Mouse (Mus musculus): Measurements from ENCODE around the gene Taar7a.

The Taar7a gene

DNA sequence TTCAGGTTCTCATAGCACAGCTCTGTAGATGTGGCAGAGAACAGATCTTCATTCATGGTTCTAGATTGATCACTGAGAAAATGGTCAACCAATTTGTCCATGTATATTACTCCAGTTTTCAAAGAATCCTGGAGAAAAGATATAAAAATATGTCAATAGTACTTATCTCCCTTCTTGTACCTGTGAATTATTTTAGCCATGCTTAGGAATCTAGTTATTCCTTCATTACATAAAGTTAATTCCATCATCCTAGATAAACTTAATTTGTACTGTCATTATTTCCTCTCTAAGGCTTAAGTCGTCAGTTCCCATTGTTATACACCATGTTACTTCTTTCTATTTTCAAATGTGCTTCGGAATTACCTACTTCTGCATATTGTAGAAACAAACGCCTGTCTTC lies at the start of gene Taar7a:
Gene Taar7a (minus strand): TSS at position 101 of the 400 bp plus-strand sequence.
- DNase-seq = no peak

DNA sequence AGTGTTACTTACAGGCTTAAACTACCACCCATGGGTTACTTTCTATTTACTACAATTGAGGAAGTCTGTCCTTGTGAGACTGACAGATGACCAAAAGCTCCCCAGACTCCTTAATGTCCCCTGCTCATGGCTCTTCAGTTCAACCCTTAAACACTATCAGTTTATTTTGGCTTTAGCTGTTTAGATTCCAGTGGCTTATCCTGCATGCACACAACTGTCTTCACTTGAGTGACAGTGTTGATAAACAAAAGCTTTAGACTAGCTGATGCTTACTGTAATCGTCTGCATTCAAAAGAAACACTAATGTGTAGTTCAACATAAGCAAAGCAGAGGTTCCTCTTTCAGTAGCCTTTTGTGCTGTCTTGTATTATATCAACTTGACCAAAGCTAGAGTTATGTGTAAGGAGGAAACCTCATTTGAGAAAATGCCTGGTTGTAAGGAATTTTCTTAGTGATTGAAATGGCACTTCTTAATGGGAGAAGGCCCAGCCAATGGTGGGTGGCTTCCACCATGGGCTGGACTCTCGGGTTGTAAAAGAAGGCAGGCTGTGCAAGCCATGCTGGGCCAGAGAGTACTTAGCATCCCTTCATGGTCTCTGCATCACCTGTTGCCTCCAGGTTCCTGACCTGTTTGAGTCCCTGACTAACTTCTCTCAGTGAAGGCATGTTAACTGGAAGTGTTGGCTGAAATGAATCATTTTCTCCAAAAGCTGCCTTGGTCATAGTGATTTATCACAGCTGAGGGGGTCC lies 47.0 kb upstream of the Taar7a start:
- no peak for DNase-seq

DNA sequence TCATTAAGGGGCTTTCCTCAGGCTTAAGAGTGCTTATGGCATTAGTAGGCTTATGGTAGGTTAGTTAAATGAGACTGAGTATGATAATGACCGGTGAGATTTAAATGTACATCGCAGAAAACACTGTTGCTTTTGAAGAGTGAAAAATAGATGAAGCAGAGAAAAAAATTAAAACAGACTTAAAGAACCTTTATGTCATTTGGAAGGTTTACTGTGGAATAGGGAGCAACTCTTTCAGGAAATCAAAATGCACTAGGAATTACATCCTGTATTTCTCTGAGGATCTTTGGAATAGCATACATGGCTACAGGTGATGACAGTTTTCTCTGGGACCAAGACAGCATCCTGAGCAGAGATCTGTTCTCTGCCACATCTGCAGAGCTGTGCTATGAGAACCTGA lies 44.0 kb upstream of the Taar7a start, which contains the start of gene Taar7e:
Gene Taar7e (plus strand): TSS at position 301 of the 400 bp plus-strand sequence.
- no peak for DNase-seq

DNA sequence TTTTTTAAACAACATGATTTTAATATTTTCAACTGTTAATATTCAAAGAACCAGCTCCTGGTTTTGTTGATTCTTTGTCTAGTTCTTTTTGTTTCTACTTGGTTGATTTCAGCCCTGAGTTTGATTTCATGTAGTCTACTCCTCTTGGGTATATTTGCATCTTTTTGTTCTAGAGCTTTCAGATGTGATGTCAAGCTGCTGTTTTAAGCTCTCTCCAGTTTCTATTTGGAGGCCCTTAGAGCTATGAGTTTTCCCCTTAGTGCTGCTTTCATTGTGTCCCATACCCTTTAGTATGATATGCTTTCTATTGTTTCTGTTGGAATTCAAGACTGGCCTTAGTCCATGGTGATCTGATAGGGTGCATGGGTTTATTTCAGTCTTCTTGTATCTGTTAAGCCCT lies 38.1 kb upstream of the Taar7a start:
- DNase-seq = no peak

DNA sequence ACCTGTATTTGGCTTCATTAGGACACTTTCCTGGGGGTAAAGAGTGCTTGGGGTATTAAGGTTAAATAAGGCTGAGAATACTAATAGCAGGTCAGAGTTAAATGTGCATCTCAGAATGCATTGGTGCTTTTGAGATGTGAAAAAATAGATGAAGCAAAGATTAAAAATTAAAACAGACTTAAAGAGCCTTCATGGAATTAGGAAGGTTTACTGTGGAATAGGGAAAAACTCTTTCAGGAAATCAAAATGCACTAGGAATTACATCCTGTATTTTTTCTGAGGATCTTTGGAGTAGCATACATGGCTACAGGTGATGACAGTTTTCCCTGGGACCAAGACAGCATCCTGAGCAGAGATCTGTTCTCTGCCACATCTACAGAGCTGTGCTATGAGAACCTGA lies 33.6 kb upstream of the Taar7a start, which contains the start of gene Taar7d:
Gene Taar7d (plus strand): TSS at position 301 of the 400 bp plus-strand sequence.
- DNase-seq = no peak

DNA sequence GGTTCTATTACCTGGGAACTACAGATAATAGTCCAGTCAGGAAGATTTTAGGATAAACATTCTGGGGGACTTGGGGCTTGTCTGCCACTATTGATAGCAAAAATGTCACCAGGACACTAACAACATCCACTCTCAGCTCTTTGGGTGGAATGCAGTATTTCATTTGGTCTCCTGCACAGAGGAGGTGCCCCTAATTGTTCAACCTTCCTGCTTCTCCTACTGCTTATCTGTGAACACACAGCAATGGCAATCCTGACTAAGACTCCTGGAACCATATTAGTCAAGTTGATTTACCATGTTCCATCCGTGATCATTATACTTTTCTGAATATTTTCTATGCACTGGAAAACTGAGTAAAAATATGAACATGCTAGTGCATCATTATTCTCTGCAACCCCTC lies 14.9 kb upstream of the Taar7a start:
- no peak for DNase-seq

DNA sequence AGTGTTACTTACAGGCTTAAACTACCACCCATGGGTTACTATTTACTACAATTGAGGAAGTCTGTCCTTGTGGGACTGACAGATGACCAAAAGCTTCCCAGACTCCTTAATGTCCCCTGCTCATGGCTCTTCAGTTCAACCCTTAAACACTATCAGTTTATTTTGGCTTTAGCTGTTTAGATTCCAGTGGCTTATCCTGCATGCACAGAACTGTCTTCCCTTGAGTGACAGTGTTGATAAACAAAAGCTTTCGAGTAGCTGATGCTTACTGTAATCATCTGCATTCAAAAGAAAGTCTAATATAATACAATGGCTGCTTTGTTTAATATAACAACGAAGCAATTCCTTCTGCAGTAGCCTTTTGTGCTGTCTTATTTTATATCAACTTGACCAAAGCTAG lies 13.8 kb upstream of the Taar7a start:
- no peak for DNase-seq

DNA sequence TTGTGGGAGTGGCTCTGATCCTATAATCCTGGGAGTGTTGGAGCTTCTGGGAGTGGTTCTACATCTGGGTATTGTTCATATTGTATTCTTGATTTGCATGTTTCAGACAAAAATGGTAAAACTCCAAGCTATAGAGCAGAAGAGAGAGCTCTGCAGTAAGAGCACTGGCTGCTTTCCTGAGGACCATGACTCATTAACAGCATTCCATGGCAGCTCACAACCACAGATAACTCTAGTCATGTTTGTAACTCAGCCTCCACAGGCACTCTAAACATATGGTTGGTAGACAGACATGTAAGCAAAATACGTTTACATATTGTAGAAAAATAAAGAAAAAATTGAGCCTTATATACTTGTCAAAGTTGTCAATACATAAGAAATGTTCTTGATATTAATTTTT lies 13.2 kb upstream of the Taar7a start:
- DNase-seq = no peak

GRCm38 (mm10) chr10:23999639-24000038 lies 6.4 kb upstream of the Taar7a start, which contains the start of gene Taar7b:
Taar7b (plus strand) TSS chr10:23999939.
- DNase-seq = no peak

- no peak for DNase-seq
These were observed 6.9 kb downstream of the Taar7a start for GRCm38 (mm10) chr10:23986419-23986818.

GRCm38 (mm10) chr10:23985546-23985945 lies 7.7 kb downstream of the Taar7a start, which contains the start of gene Taar6:
Taar6 (minus strand) TSS chr10:23985646.
- no peak for DNase-seq

GRCm38 (mm10) chr10:23978901-23979705 lies 14.2 kb downstream of the Taar7a start:
- DNase-seq = peak; percentile 76

DNA sequence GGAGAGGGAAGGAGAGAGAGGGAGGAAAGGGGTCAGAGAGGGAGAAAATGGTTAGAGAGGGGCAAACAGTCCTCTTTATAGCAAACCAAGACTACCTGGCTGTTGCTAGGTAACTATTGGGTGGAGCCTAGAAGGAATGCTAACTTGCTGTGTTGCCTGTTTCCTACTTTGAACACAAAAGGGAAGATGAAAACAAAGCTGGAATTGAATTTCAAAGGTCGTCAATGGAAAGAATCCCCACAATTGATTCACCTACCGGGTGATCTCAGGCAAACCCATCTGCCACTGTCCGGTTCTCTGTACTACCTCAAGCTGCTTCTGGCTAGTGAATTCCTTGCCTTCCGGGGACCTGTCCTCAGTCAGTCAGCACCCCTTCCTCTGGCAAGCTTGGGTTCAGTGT lies 15.3 kb downstream of the Taar7a start:
- no peak for DNase-seq

DNA sequence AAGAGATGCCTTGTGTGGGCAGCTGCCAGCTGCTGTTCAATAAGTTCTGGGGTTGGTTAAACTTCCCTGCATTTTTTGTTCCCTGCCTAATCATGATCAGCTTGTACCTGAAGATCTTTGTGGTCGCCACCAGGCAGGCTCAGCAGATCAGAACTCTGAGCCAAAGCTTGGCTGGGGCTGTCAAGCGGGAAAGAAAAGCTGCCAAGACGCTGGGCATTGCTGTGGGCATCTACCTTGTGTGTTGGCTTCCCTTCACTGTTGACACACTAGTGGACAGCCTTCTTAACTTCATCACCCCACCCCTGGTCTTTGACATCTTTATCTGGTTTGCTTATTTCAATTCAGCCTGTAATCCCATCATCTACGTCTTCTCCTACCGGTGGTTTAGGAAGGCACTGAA lies 22.0 kb downstream of the Taar7a start:
- DNase-seq = no peak

DNA sequence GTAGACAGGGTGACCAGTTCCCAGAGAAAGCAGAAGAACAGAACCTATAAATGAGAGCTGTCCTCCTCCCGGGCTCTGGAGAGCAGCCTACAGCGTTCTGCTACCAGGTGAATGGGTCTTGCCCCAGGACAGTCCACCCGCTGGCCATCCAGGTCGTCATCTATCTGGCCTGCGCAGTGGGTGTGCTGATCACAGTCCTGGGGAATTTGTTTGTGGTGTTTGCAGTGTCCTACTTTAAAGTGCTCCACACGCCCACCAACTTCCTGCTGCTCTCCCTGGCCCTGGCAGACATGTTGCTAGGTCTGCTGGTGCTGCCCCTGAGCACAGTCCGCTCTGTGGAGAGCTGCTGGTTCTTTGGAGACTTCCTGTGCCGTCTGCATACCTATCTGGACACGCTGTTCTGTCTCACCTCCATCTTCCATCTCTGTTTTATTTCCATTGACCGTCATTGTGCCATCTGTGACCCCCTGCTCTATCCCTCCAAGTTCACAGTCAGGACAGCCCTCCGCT lies 22.6 kb downstream of the Taar7a start, which contains the start of gene Taar5:
Gene Taar5 (plus strand): TSS at position 51 of the 510 bp plus-strand sequence.
- no peak for DNase-seq

GRCm38 (mm10) chr10:23964921-23965610 lies 28.2 kb downstream of the Taar7a start:
- no peak for DNase-seq

GRCm38 (mm10) chr10:23963444-23963843 lies 29.8 kb downstream of the Taar7a start:
- no peak for DNase-seq

DNA sequence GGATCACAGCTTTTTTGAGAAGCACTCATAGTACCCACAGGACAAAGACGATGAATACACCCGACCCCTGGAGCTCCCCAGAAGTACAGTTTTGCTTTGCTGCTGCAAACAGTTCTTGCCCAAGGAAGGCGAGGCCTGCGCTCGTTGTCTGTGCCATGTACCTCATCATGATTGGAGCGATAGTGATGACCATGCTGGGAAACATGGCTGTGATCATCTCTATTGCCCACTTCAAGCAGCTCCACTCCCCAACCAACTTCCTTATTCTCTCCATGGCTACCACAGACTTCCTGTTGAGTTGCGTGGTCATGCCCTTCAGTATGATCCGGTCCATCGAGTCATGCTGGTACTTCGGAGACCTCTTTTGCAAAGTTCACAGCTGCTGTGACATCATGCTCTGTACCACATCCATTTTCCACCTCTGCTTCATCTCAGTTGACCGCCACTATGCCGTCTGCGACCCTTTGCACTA lies 32.8 kb downstream of the Taar7a start, which contains the start of gene Taar4:
Gene Taar4 (plus strand): TSS at position 51 of the 472 bp plus-strand sequence.
- DNase-seq = no peak

DNA sequence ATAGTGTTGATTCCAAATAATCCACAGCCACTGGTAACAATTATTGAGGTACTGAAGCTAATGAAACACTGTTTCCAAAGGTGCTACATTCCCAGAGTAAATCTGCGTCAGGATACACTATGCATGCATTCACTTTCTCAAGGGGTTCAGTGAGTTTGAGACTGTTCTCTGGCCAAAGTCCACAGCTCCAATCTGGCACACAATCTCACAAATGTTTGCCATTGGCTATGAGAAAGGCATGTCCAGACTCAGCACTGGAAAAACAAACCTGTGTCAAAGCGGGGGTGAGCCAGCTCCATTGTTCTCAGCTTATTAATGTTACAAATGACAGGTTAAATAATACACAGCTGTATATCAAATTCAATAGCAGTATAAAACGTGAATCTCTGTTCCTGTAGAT lies 34.2 kb downstream of the Taar7a start:
- no peak for DNase-seq

DNA sequence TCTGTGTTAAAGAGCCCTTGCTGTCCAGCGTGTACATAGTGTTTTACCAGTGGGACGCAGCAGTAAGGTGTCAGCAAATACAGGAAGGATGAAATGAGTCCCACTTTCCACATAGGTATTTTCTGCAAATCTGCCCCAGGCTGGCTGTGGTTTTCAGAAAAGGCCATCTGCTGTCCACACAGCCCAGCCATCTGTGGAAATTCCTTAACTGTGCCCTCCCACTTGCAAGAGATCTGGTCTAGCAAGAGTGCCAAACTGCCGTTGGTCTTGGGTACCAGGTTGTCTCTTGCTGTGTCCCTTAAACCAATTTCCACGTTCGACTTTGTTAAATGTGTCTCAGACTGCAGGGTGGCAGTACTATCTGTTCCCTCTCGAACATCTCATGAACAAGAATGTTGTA lies 41.6 kb downstream of the Taar7a start:
- no peak for DNase-seq

DNA sequence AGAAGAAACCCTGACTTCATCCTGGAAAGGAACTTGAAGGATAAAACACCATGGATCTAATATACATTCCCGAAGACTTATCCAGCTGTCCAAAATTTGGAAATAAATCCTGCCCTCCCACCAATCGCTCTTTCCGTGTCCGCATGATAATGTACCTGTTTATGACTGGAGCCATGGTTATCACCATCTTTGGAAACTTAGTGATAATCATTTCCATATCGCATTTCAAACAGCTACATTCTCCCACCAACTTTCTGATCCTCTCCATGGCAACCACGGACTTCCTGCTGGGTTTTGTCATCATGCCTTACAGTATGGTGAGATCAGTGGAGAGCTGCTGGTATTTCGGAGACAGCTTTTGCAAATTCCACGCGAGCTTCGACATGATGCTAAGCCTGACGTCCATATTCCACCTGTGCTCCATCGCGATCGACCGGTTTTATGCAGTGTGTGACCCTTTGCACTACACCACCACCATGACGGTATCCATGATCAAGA lies 43.7 kb downstream of the Taar7a start, which contains the start of gene Taar3:
Gene Taar3 (plus strand): TSS at position 51 of the 498 bp plus-strand sequence.
- DNase-seq = no peak

GRCm38 (mm10) chr10:23948026-23948425 lies 45.3 kb downstream of the Taar7a start:
- DNase-seq = peak; percentile 7

Data from lung, postnatal 14 days (tissue).